Mouse (Mus musculus) intestine, postnatal 0 days (tissue): Measurements from ENCODE around the gene Tmem222. TPM values are rescaled to one million over a fixed set of nuclear protein-coding genes. Genes with fewer than 3 reads are reported as not detected.

Experiments
- ATAC-seq: fragments of 200-750 bp; cut with Nextera tagmentation; 2 replicates; pipeline ENCODE4 v1.8.0; 2017; ENCODE audit warnings: mild to moderate bottlenecking, moderate TSS enrichment, moderate library complexity
- H3K27ac ChIP-seq: fragments of 300-500 bp; sonication (generic); 2 replicates; pipeline ENCODE4 v1.5.1; 2014; ENCODE audit warnings: mild to moderate bottlenecking, low read depth, low read length, moderate library complexity
- H3K27me3 ChIP-seq: fragments of 300-500 bp; sonication (generic); replicated peaks from 2 replicates; pipeline ENCODE4 v1.6.1; 2014; ENCODE audit warnings: low read length, mixed read lengths; ENCODE audit not compliant: control insufficient read depth, insufficient read depth
- H3K36me3 ChIP-seq: fragments of 300-500 bp; sonication (generic); 2 replicates; pipeline ENCODE4 v1.6.1; 2014; ENCODE audit warnings: mild to moderate bottlenecking, moderate library complexity; ENCODE audit not compliant: control insufficient read depth, insufficient read depth
- H3K4me1 ChIP-seq: fragments of 300-500 bp; sonication (generic); replicated peaks from 2 replicates; pipeline ENCODE4 v1.6.1; 2014; ENCODE audit warnings: antibody characterized with exemption, low read length, mixed read lengths; ENCODE audit not compliant: control insufficient read depth, insufficient read depth
- H3K4me2 ChIP-seq: fragments of 300-500 bp; sonication (generic); replicated peaks from 2 replicates; pipeline ENCODE4 v1.6.1; 2014; ENCODE audit warnings: low read depth, mild to moderate bottlenecking, moderate library complexity
- H3K4me3 ChIP-seq: fragments of 300-500 bp; sonication (generic); 2 replicates; pipeline ENCODE4 v1.5.1; 2014; ENCODE audit warnings: low read depth, low read length
- H3K9ac ChIP-seq: fragments of 300-500 bp; sonication (generic); 2 replicates; pipeline ENCODE4 v1.6.1; 2014; ENCODE audit warnings: mild to moderate bottlenecking, low read depth, low read length
- H3K9me3 ChIP-seq: fragments of 300-500 bp; sonication (generic); 2 replicates; pipeline ENCODE4 v1.6.1; 2016; ENCODE audit warnings: mixed run types; ENCODE audit not compliant: control insufficient read depth
- CTCF ChIP-seq: sonication (generic); IDR thresholded peaks from 2 replicates; pipeline ENCODE4 v1.5.1; 2016; ENCODE audit warnings: low read depth, mild to moderate bottlenecking, control low read depth, antibody characterized with exemption, moderate library complexity
- WGBS: fragments of 180-500 bp; shearing (Covaris S2); extraction: QIAGEN DNeasy Blood & Tissue Kit; methylation state at CpG from one replicate; pipeline ENCODE4 v1.1.7; 2014; 5-methylcytosine and 5-hydroxymethylcytosine counted together
- polyA plus RNA-seq: library from polyadenylated mRNA; unstranded; fragments of >200 nt; fragmentation: Nextera tagmentation; extraction: Ambion mirVana; gene quantifications from 2 replicates; pipeline ENCODE4 v1.2.1, GENCODE M21; 2015

Gene Tmem222
- polyA plus RNA-seq, 1 experiment from 2014 or later = 52.8 TPM

GRCm38 (mm10) chr4:133278482-133278881, 890 bp upstream of the Tmem222 start:
- Histone ChIP-seq H3K4me2 (no peak overlapping the region), H3K27ac (peak overlapping the region; percentile 87; the same call in 1 of the 2 replicates)

GRCm38 (mm10) chr4:133278067-133278466, 475 bp upstream of the Tmem222 start:
- H3K9me3 ChIP-seq = no peaks in the 10 kb centered on the region
- 22% methylated on average over 6 of the region's 6 CpGs for WGBS
- no peak for ATAC-seq
- H3K4me1 ChIP-seq = 0 out of 2 replicates have a peak, but pooled peaks cover 3% of the 10 kb centered on the region
- H3K9ac ChIP-seq = no peak overlapping the region; the same call in 1 of the 2 replicates
- peaks cover 10% of the 10 kb centered on the region; the same call in 1 of the 2 replicates for H3K36me3 ChIP-seq
- peak overlapping the region; percentile 74 for H3K4me3 ChIP-seq
- TF ChIP-seq CTCF = no peak
- H3K27me3 ChIP-seq = no peaks in the 10 kb centered on the region
- peak overlapping the region; percentile 89 for H3K4me2 ChIP-seq
- peak overlapping the region; percentile 87 for H3K27ac ChIP-seq

More at GRCm38 (mm10) chr4:133278482-133278881, 890 bp upstream of the Tmem222 start:
- WGBS = 89% methylated on average over 3 of the region's 3 CpGs
- Histone ChIP-seq H3K9ac (no peak overlapping the region), H3K27me3 (no peaks in the 10 kb centered on the region), H3K4me3 (no peak overlapping the region), H3K9me3 (no peaks in the 10 kb centered on the region), H3K4me1 (0 out of 2 replicates have a peak, but pooled peaks cover 3% of the 10 kb centered on the region), H3K36me3 (peaks cover 10% of the 10 kb centered on the region; the same call in 1 of the 2 replicates)
- TF ChIP-seq CTCF = no peak
- no peak for ATAC-seq

- no peak overlapping the region for H3K4me3 ChIP-seq
- H3K9ac ChIP-seq = no peak overlapping the region
- no peaks in the 10 kb centered on the region for H3K27me3 ChIP-seq
- no peak overlapping the region for H3K4me2 ChIP-seq
- H3K36me3 ChIP-seq = peaks cover 57% of the 10 kb centered on the region
- WGBS = 90% methylated on average over 9 of the region's 9 CpGs
- no peak for ATAC-seq
- no peaks in the 10 kb centered on the region for H3K9me3 ChIP-seq
- no peaks in the 10 kb centered on the region for H3K4me1 ChIP-seq
- TF ChIP-seq CTCF = no peak
- no peak overlapping the region for H3K27ac ChIP-seq
These were observed 6.7 kb downstream of the Tmem222 start for GRCm38 (mm10) chr4:133270929-133271328.

- WGBS = 88% methylated on average over 3 of the region's 3 CpGs
- Histone ChIP-seq H3K27ac (peak overlapping the region; percentile 30), H3K4me2 (no peak overlapping the region), H3K27me3 (no peaks in the 10 kb centered on the region), H3K9ac (no peak overlapping the region), H3K36me3 (peaks cover 63% of the 10 kb centered on the region), H3K4me1 (no peaks in the 10 kb centered on the region), H3K9me3 (no peaks in the 10 kb centered on the region), H3K4me3 (no peak overlapping the region)
- ATAC-seq = no peak
- TF ChIP-seq CTCF = no peak
These were observed 8.0 kb downstream of the Tmem222 start for GRCm38 (mm10) chr4:133269596-133269995.

- Histone ChIP-seq H3K36me3 (peaks cover 60% of the 10 kb centered on the region), H3K27me3 (no peaks in the 10 kb centered on the region), H3K9ac (no peak overlapping the region), H3K9me3 (no peaks in the 10 kb centered on the region), H3K4me3 (no peak overlapping the region), H3K4me2 (no peak overlapping the region), H3K27ac (no peak overlapping the region), H3K4me1 (no peaks in the 10 kb centered on the region)
- ATAC-seq = no peak
- no peak for TF ChIP-seq CTCF
- WGBS = 75% methylated on average over 3 of the region's 3 CpGs
These were observed 8.7 kb downstream of the Tmem222 start for GRCm38 (mm10) chr4:133268931-133269330.

GRCm38 (mm10) chr4:133266248-133266880, 11.2 kb downstream of the Tmem222 start:
- Histone ChIP-seq H3K9me3 (no peaks in the 10 kb centered on the region), H3K9ac (no peak overlapping the region), H3K36me3 (peaks cover 60% of the 10 kb centered on the region), H3K27me3 (no peaks in the 10 kb centered on the region), H3K4me1 (no peaks in the 10 kb centered on the region), H3K4me3 (no peak overlapping the region), H3K27ac (no peak overlapping the region), H3K4me2 (no peak overlapping the region)
- 89% methylated on average over 12 of the region's 12 CpGs for WGBS
- no peak for TF ChIP-seq CTCF
- ATAC-seq = no peak
